Mouse (Mus musculus) midbrain, postnatal 0 days (tissue): ENCODE results near the gene Pafah1b3. TPM values are rescaled to one million over a fixed set of nuclear protein-coding genes. Genes with fewer than 3 reads are reported as not detected.

Experiments used
- ATAC-seq: fragments of 200-750 bp; cut with Nextera tagmentation; 2 replicates; pipeline ENCODE4 v1.8.0; 2017; ENCODE audit warnings: moderate number of reproducible peaks, mild to moderate bottlenecking, moderate TSS enrichment, moderate library complexity; ENCODE audit not compliant: low FRiP score
- DNase-seq: peaks from one replicate; pipeline ENCODE4 v3.0.0-alpha.2; 2015; ENCODE audit warnings: low spot score
- H3K27ac ChIP-seq: fragments of 300-500 bp; sonication (generic); 2 replicates; pipeline ENCODE4 v1.5.1; 2014; ENCODE audit warnings: low read depth, mild to moderate bottlenecking, low read length, mixed read lengths
- H3K27me3 ChIP-seq: fragments of 300-500 bp; sonication (generic); 2 replicates; pipeline ENCODE4 v1.6.1; 2014; ENCODE audit warnings: low read length, control low read depth, mixed read lengths; ENCODE audit not compliant: insufficient read depth
- H3K36me3 ChIP-seq: fragments of 300-500 bp; sonication (generic); 2 replicates; pipeline ENCODE4 v1.6.1; 2014; ENCODE audit warnings: low read length, control low read depth, mixed read lengths; ENCODE audit not compliant: insufficient read depth
- H3K4me1 ChIP-seq: fragments of 300-500 bp; sonication (generic); 2 replicates; pipeline ENCODE4 v1.6.1; 2014; ENCODE audit warnings: mild to moderate bottlenecking, control low read depth, antibody characterized with exemption, low read length, mixed read lengths; ENCODE audit not compliant: insufficient read depth
- H3K4me2 ChIP-seq: fragments of 300-500 bp; sonication (generic); 2 replicates; pipeline ENCODE4 v1.6.1; 2014; ENCODE audit warnings: low read depth, mild to moderate bottlenecking, low read length, mixed read lengths; ENCODE audit not compliant: poor library complexity, severe bottlenecking
- H3K4me3 ChIP-seq: fragments of 300-500 bp; sonication (generic); 2 replicates; pipeline ENCODE4 v1.5.1; 2014; ENCODE audit warnings: low read depth, mild to moderate bottlenecking, low read length, moderate library complexity
- H3K9ac ChIP-seq: fragments of 300-500 bp; sonication (generic); replicated peaks from 2 replicates; pipeline ENCODE4 v1.6.1; 2014; ENCODE audit warnings: mild to moderate bottlenecking, low read length, moderate library complexity, mixed read lengths; ENCODE audit not compliant: poor library complexity, severe bottlenecking
- H3K9me3 ChIP-seq: fragments of 300-500 bp; sonication (generic); 2 replicates; pipeline ENCODE4 v1.6.1; 2016; ENCODE audit warnings: low read length, control low read depth
- CTCF ChIP-seq: IDR thresholded peaks from 2 replicates; pipeline ENCODE4 v1.5.1; 2016; ENCODE audit warnings: antibody characterized with exemption, mild to moderate bottlenecking
- WGBS: fragments of 180-500 bp; shearing (Covaris S2); extraction: QIAGEN DNeasy Blood & Tissue Kit; methylation state at CpG from one replicate; pipeline ENCODE4 v1.1.7; 2014; 5-methylcytosine and 5-hydroxymethylcytosine counted together
- polyA plus RNA-seq: library from polyadenylated mRNA; unstranded; fragments of >200 nt; fragmentation: Nextera tagmentation; extraction: Ambion mirVana; gene quantifications from 2 replicates; pipeline ENCODE4 v1.2.1, GENCODE M21; 2015
- total RNA-seq: library from RNA; depleted of rRNA; stranded (reverse); fragments of >200 nt; gene quantifications from 2 replicates; pipeline ENCODE4 v1.2.3, GENCODE M21; 2014

Gene Pafah1b3
- total and polyA plus RNA-seq, 2 experiments from 2014 or later, result 604 to 661 TPM

GRCm38 (mm10) chr7:25273259-25274241 is 24.2 kb downstream of the Pafah1b3 start:
- Histone ChIP-seq H3K27me3 (no peaks in the 10 kb centered on the region), H3K36me3 (peaks cover 45% of the 10 kb centered on the region), H3K9ac (no peak overlapping the region), H3K4me3 (no peak overlapping the region), H3K9me3 (no peaks in the 10 kb centered on the region), H3K27ac (no peak overlapping the region), H3K4me1 (peaks cover 13% of the 10 kb centered on the region; the same call in 1 of the 2 replicates), H3K4me2 (no peak overlapping the region)
- ATAC-seq (no peak), DNase-seq (no peak)
- 93% methylated on average over 22 of the region's 22 CpGs for WGBS
- no peak for TF ChIP-seq CTCF

GRCm38 (mm10) chr7:25272445-25273258 is 25.1 kb downstream of the Pafah1b3 start:
- Histone ChIP-seq H3K9me3 (no peaks in the 10 kb centered on the region), H3K27ac (no peak overlapping the region), H3K9ac (no peak overlapping the region), H3K27me3 (no peaks in the 10 kb centered on the region), H3K36me3 (peaks cover 45% of the 10 kb centered on the region), H3K4me1 (peaks cover 9% of the 10 kb centered on the region; the same call in 1 of the 2 replicates), H3K4me3 (no peak overlapping the region), H3K4me2 (no peak overlapping the region)
- ATAC-seq (no peak), DNase-seq (no peak)
- WGBS, result 91% methylated on average over 38 of the region's 38 CpGs
- no peak for TF ChIP-seq CTCF

- DNase-seq, result no peak
- Histone ChIP-seq H3K27ac (no peak overlapping the region), H3K9me3 (no peaks in the 10 kb centered on the region), H3K27me3 (no peaks in the 10 kb centered on the region), H3K4me2 (no peak overlapping the region), H3K4me1 (peaks cover 6% of the 10 kb centered on the region; the same call in 1 of the 2 replicates), H3K4me3 (no peak overlapping the region), H3K9ac (no peak overlapping the region), H3K36me3 (peaks cover 45% of the 10 kb centered on the region)
- no peak for TF ChIP-seq CTCF
- 88% methylated on average over 30 of the region's 30 CpGs for WGBS
- ATAC-seq, result no peak
Measured at GRCm38 (mm10) chr7:25271651-25272444, 25.9 kb downstream of the Pafah1b3 start.

GRCm38 (mm10) chr7:25270652-25271633 is 26.8 kb downstream of the Pafah1b3 start:
- TF ChIP-seq CTCF, result no peak
- no peak overlapping the region for H3K9ac ChIP-seq
- no peaks in the 10 kb centered on the region for H3K27me3 ChIP-seq
- WGBS, result 90% methylated on average over 35 of the region's 35 CpGs
- no peak overlapping the region for H3K4me2 ChIP-seq
- H3K36me3 ChIP-seq, result peaks cover 45% of the 10 kb centered on the region
- no peak for DNase-seq
- no peak for ATAC-seq
- no peak overlapping the region for H3K27ac ChIP-seq
- no peak overlapping the region for H3K4me3 ChIP-seq
- no peaks in the 10 kb centered on the region for H3K9me3 ChIP-seq
- H3K4me1 ChIP-seq, result peaks cover 6% of the 10 kb centered on the region; the same call in 1 of the 2 replicates
